Mouse (Mus musculus) brain, embryonic 14.5 days (tissue): ENCODE results near the gene 1810055G02Rik.

Experiments used
- CTCF ChIP-seq: fragments of 200-500 bp; IDR thresholded peaks from 2 replicates; pipeline ENCODE4 v1.5.1; 2012; ENCODE audit warnings: inconsistent platforms, mild to moderate bottlenecking, moderate library complexity, borderline replicate concordance; ENCODE audit not compliant: insufficient read depth, insufficient read length; ENCODE audit errors: extremely low read depth
- POLR2A ChIP-seq: fragments of 200-500 bp; IDR thresholded peaks from 2 replicates; pipeline ENCODE4 v1.6.1; 2012; ENCODE audit warnings: mild to moderate bottlenecking, inconsistent platforms, borderline replicate concordance; ENCODE audit not compliant: poor library complexity, insufficient read depth, insufficient read length, severe bottlenecking; ENCODE audit errors: extremely low read depth

GRCm38 (mm10) chr19:3736001-3736400 is 27.9 kb downstream of the 1810055G02Rik start:
- no peak for TF ChIP-seq CTCF
- no peak for TF ChIP-seq POLR2A
